Mouse (Mus musculus) lung, adult 18-20 months (tissue): ENCODE measurements around the gene Casz1.
A peak's percentile ranks its signal among the peaks of the same experiment; 100 is the strongest.

ENCODE experiments used
- DNase-seq, 2 experiments: peaks; one replicate each; pipeline ENCODE4 v3.0.0; 2022; ENCODE audit warnings: mixed read lengths in 2 of 2

Casz1 gene

DNA sequence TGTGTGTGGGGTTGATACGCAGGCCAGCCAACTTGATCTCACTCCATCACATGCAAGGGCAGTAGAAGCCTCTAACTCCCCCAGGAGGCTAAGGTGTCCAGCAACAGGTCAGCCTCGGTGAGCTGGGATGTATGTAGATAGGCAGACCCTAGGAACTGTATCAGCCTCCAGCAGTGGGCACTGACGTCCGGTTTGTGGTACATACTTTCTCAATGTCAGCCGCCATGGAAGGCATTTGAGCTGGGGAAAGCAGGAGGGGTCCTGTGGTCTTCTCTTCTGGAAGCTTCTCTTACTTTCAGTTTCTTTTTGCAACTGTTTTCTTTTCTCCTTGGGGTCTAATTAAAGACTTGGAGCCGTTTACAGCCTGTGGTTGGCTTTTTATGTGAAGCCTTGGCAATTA lies 45.2 kb downstream of the Casz1 start:
- no peak for DNase-seq

DNA sequence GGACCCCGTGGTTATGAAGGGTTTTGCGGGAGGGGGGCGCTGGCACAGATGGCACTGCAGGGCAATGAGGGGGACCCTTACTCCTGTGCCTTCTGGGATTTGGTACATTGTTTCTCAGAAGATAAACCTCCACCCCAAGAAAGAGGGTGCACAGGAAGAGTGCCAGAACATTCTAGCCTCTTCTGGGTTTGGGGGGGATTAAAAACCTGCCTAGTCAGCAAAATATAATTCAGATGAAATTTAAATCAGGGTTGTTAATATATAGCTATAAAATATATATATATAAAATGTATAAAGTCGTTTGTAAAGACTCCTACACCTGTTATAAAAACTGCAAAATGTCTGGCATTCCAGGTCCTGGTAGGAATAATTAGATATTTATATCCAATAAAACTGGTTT lies 48.8 kb downstream of the Casz1 start:
- DNase-seq = no peak

DNA sequence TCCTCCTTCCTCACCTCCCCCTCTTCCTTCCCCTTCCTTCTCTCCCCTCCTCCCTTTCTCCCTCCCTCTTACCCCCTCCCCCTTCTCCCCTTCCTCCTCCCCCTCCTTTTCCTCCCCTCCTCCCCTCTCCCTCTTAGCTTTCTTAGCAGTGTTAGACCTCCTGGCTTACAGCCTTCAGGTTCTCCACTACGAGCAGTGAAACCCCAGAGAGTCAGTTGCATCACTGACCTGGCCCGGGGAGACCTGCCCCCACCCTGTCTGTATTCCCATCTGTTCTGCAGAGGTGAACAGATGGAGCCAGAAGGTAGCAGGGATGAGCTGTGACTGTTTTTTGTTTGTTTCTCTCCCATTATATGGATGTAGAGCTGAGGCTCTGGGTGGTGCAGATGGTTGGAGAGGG lies 49.9 kb downstream of the Casz1 start:
- DNase-seq = no peak

DNA sequence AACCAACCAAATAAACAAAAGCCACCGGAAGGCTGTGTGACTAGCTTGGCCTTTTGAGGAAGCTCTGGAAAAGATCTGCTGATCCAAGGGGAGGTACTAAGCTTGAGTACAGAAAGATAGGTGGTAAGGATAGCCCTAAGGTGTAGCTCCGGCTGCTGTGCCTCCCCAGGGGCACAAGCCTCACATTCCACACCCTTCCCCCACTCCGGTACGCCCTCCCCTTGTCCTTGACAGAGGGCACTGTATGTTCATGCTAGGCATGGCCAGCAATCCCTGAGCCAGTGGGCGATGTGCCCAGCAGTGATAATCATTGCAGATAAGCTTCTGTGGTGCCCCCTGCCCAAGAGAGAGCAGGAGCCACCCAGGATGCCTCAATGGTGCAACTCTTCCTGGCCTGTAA lies 51.3 kb downstream of the Casz1 start:
- no peak for DNase-seq

DNA sequence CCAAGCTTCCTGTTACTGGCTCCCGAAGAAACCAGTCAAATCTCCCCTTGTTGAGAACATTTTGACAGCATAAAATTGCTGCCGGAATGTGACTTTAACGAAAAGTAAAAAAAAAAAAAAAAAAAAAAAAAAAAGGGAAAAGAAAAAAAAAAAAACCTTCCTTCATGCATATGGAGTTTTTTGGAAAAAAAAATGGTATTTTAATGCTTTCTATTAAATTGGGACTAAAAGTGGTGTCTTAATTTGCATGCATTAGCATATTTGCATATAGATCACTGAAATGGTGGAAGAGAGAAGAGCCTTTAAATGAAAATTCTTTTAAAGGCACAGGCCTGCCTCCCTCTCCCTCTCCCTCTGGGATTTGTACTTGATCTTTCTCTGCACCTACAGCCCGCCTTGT lies 52.0 kb downstream of the Casz1 start:
- DNase-seq = no peak

DNA sequence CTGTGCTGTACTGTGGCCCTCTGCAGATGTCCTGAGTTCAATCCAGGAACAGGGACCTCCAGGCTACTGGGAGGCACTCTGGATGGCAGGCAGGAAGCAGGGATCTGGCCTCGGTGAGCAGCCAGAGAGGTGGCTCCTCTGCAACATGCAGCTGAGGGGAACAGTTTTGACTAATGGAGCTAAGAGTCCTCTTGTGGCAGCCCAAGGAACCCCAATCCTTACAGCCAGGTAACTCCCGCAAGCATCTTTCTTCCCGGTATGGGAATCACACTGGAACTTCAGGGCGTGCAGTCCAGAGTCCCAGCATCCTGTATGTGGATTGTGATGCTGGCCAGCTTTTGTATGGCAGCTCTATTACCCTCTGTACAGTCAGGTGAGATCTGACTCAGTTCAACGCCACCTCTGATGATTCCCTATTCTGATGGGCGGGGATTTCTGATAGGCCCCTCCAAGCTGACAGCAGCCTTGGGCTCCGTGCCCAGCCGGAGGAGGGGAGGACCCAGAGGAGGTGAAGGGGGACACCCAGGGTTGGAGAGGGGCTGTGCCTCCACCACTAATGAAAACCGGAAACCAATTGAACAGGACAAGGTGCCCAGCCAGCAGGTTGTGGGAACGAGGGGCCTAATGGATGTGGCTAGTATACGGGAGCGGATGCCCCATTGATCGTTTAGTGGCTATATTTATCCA lies 53.3 kb downstream of the Casz1 start:
- DNase-seq = no peak

DNA sequence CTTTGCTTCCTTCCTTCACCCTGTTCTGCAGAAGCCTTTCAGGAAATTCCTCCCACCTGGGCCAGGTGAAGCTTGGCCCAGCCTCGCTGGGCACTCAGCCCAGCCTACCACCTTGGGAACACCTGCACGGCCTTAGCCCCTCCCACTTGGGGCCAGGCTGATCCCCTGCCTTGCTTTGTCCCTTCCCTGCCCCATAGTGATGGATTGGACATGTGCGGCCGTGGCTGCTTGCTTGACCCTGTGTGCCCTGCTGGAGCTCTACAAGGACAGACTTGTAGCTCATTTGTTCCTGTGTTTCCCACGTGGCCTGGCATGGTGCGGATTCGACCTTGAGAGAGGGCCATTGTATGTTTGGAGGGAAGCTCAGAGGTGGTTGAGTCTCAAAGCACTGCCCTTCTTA lies 54.0 kb downstream of the Casz1 start:
- peak; percentile 69 to 83 for DNase-seq

DNA sequence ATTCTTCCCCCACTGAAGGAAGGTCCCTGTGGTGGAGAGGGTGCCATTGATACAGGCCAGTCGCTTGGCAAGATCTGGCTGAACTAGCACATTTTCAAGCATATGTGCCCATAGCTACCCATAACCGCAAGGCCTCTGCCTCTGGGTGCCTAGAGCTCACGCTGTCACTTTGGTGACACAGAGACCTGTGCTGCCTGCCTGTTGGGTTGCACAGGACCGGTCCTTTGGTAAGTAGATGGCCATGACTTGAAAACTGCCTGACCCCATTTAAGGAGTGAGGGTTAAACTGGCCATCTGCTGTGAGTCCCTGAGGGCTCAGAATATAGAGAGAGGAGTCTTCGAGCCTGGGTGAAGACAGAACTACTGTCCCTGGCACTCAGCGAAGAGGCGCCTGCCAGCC lies 55.2 kb downstream of the Casz1 start:
- DNase-seq = no peak

DNA sequence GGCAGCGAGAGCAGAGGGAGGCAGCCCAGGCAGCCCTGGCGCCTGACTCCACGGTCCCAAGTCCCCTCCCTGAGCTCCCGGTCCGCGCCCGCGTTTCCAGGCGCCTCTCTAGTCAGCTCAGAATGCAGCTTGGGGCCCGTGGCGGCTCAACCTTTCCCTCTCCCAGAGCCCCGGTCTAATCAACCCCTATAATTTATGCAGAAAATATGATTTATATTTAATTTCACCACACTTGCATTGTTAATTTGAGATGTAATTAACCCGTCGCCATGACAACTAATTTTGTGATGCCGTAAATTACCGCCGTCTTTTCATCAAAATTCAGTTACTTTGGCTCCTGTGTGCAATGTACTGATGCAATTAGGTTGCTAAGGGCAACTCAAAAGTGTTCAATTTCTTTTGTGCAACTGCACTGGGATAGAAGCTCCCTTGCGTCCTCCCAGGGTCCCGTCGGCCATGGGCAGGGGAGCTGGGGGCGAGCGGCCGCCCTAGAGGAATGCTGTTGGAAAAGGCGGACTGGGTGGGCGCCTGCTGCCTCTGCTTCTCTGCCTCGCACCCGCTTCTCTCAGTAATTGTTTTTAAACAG lies 55.8 kb downstream of the Casz1 start:
- DNase-seq = no peak

DNA sequence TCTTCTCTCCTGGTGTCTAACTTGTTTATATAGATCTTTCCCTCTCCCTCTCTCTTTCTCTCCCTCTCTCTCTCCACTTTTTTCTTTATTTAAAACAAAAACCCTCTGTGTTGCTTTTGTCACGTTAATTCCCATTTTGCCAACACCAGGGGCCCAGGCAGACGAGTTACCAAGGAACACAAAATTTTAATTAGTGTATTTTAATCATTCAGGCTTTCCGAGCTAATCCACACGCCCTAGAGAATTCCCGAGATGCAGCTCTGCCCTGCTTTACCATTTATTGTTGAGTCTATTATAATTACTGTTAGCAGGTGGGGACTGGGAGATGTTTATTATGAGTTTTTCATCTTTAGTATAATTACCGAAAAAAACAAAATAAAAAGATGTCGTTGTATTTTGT lies 56.4 kb downstream of the Casz1 start:
- DNase-seq = no peak

DNA sequence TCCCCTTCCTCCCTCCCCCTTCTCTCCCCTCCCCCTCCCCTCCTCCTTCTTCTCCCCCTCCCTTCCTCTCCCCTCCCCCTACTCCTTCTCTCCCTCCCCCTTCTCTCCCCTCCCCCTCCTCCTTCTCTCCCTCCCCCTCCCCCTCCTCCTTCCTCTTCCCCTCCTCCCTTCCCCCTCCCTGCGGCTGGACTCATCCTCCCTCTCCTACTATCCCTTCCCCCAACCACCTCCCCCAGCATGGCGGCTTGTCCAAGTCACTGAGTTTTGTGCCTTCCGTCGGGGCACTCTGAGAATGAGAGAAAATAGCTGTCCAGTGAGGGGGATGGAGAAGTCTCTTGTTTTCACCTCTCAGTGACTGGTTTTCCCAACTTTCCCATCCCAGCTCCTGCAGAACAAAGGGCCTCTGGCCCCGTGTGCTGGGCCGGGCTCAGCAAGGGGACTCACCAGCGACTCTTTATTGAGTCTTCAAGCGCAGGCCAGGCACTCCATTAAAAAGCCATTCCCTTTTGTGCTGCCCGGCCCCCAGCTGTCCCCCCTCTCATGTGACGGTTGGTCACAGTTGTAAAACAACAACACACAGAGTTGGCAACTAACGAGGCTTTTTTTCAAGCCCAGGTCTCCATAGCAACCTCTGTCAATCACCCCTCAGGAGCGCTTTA lies 62.7 kb downstream of the Casz1 start:
- DNase-seq = no peak

DNA sequence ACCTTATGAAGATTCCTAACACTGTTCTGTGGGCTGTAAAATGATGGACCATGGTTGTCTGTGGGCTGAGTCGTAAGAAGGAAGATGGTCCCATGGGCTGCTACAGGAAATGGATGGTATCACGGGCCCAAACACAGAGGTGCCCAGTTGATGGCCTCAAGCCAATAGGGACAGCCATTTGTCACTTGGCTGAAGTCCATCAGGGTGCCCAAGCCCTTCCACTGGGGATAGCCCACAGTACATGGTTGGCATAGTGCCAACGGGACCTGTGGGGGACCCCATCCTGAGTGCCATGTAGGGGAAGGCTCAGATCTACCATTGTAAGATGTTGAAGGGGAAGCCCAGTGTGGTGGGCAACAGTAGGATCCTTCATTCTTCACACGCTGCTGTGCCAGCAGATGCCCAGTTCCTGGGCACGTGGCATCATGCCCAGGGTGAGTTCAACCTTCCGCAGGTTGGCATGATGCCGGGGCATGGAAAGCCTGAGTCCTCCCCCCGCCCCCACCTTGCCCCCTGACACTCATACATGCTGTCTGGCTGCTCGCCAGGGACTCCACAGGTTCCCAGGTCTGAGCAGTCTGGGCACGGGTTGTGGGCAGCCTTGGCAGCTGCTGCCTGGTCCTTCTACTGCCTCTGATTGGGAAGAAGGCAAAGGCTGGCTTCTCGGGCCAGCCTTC lies 63.6 kb downstream of the Casz1 start:
- DNase-seq = peak; percentile 67 to 82

DNA sequence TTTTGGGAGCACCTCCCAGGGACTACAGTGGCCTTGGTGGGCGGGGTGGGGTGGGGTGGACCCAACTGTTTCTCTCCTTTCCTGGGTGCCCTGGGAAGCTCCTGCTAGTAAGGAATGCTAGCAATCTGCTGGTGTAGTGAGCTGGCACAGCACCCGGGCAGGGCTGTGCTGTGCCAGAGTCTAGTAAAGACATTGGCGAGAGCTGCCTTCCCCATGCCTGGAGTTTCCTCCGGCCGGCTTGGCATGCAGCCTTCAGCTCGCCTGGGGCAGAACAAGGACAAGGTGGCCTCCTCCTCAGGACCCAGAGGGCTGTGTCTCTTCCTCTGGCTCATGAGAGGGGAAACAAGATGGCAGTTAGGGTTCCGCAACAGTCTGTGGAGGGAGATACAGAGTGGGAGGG lies 65.3 kb downstream of the Casz1 start:
- peak; percentile 71 to 80 for DNase-seq

DNA sequence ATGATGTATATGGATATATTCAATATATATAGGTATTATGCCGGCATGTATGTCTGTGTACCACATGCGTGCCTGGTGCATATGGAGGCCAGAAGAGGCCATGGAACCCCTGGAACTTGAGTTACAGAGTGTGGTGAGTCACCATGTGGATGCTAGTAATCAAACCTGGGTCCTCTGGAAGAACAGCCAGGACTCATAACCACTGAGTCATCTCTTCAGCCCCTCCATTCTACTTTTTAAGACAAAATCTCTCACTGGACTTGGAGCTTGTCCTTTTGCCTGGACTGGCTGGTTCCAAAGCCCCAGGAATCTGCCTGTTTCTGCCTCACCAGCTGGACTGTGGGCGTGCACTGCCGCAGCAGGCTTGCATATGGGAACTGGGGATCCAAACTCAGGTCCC lies 66.3 kb downstream of the Casz1 start:
- DNase-seq = no peak

DNA sequence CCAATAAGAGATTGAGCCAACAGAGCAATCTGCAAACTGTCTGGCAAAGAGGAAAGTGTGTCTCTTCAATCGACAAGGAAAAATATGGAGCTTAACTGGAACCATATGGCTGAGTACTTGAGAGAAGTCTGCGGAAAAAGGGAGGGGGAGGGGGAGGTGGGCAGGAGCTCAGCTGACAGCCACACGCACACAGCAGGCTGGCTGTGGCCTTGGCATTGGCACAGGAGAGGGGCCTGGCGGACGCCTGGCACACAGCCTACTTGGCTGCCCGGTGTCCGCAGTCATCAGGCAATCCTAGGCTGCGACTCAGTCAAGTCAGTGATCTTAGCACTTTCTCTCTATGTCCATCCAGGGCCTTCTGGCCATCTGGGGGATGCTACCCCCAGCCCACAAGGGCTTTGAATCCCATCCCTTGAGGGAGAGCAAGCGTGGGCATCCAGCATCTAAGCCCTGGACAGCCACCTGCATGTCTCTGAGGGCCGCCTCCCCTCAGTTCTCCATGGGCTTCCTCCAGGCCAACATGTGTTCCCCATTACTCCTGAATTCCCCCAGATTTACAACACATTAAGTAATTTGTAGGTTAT lies 67.6 kb downstream of the Casz1 start:
- DNase-seq = peak; percentile 50 to 78

DNA sequence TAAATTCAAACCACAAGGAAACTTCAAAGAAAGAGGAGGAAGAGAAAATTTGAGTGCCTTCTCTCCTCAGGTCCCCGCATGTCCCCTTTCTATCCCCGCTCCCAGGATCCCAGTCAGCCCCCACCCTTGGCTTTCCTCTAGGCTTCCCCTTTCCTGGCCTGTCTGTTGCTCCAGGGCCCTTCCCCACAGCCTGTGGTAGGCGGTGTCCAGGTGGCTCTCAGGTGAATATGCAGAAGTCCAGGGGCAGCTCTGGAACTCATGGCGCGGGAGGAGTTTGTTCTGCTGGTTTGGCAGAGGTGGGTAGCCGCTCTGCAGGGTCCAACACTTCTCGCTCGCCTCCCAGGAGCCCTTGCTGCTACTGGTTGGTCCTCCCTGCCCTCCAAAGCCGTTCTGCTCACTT lies 68.1 kb downstream of the Casz1 start:
- peak; percentile 42 to 49 for DNase-seq

DNA sequence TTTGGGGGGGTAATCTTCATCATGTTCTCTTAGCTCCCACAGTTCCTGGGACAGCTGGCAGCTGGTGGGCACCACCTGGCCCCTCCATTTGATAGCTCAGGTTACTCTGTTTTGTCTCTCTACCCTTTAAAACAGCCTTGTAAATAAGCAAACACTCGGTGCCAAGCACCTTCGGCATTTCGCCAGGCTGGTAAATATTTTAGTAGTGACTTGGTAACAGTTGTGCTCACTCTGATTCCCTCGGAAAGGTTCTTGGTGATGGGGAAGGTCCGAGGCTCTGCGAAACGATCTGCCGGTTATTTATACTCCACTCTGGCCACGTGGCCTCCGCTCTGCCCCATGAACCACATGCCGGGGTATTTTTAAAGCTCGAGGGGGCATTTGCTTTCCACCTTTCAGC lies 68.6 kb downstream of the Casz1 start:
- peak; percentile 86 to 91 for DNase-seq

DNA sequence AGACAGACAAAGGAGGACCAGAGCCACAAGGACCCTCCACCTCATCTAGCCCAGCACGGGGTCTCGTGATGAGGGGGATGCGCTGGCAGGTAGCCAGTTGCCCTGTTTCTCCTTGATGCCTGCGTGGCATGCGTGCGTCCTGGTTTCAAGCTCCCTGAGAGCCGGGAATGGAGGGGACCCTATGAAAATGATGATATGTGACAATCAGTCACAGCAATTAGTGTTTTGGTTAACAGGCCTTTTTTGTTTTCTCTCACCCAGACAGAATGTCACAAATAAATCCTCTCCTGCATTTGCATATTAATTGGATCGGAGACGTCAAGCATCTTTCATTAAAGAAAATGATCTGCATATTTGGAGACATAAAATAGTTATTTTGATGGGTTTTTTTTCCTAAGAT lies 71.9 kb downstream of the Casz1 start:
- DNase-seq = no peak

DNA sequence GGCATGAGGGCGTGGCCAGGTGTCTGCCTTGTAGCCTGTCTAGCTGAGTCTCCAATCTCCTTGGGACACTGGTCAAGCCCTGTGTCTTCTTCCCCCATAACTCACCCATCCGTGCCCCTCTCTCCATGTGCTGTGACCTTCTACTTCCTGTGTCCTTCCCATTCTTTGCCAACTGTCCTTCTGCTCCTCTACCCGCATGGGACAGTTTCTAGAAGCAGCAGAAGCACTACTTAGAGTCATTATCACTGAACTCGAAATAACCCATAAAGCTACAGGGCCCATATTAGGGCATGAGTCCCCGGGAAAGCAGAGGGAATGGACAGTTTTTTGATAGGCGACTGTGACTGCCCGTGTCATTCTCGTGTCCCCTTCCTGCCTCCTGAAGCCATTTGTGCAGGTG lies 72.6 kb downstream of the Casz1 start:
- DNase-seq = no peak

DNA sequence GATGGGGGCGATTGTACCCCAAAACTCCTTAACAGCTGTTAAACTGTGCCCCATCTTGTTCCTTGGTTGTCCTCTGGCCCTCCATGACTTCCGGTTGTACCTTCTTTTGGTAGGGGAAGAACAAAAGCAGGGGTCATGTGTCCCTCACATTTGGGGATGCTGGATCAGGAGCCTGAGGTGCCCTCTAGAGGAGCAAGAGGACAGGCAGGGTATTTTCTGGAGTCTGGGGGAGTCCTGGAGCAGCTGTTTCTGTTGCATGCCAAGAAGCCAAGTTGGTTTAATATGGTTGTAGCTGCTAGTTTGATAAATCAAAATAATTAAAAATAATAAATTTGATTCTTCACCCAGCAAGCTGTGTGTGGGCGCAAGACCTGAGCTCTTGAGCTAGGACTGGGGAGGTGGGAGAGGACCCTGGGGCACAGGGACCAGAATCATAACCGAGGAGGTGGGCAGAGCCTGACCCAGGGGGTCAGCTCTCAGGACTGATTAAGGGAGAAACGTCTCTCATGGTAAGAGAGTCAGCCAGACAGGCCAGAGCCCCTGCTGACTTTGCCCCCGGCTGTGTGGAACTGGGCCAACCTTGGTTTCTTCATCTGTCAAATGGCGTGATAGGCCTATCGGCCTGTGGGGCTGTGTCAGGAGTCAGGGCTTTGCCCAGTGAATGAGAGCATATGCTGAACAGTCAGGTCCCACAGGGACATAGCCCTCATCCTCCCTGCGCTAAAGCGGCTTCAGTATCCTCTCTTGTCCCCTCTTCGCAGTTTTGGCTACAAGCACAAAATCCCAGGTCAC lies 74.2 kb downstream of the Casz1 start:
- DNase-seq = no peak

DNA sequence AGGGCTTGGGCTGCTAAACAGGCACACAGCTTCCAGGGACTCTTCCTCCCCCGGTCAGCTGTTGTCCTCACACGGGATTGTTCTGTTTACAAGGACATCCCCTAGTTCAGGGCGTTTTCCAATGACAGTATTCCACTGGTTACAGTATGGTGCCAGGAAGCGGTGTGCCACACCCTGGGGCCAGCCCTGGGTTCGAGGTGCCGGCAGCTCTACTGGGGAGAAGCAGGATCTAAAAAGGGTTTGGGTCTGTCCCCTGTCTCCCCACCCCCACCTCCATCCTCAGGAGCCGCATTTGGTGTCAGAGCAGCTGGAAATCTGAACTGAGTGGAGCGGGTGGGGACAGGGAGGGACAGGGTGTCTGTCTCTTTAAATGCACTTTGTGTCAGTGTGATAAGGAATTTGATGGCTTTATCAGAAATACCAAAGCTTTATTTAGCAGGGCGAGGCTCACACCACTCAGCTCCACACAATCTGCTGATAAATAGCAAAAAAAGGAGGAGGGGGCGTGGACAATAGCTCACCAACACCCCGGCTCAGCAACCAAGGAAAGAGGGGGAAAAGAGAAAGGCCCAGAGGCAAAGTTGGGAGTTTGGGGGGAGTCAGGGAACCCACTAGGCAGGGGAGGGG lies 74.9 kb downstream of the Casz1 start:
- peak; percentile 51 to 77 for DNase-seq

DNA sequence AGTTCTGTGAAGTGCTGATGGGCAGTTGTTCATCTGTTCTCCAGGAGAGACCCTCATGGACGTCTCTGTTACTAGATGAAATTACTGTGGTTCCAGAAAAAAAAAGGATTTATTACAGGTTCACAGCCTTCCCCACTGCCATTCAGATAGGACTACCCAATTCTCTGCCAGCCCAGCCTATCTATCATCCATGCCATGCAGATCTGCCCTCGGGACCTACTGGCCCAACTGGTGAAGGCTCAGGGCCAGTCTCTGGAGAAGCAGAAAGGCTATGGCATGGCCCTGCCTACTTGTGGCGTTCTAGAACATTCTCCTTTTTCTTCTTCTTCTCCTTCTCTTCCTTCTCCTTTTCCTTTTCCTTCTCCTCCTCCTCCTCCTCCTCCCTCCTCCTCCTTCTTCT lies 75.4 kb downstream of the Casz1 start:
- no peak for DNase-seq
